ENCODE assay signal across 8 mouse cellular contexts in the genomic region with DNA sequence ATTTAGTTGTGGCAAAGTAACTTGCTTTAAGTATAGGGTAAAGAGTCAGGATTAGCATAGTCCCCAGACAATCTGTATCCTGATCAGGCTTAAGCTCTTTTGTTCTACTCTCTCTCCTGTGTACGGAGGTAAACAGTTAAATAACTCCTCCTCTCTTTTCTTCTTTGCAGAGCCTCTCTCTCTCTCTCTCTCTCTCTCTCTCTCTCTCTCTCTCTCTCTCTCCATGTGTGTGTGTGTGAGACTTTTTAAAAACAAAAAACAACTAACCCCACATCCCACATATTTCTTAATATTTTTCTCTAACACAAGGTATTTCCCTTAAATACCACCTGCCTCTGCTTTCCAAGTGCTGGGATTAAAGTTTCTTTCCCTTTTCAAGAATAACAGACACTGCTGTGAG. TPM values are rescaled to one million over a fixed set of nuclear protein-coding genes. Genes with fewer than 3 reads are reported as not detected.
A peak's percentile ranks its signal among the peaks of the same experiment; 100 is the strongest.
DNase-seq lines count a peak whose midpoint lies in the region; ATAC-seq and TF ChIP-seq lines count a peak whose summit lies in the region.

No protein-coding gene starts in this region.

- no peak for TF ChIP-seq CTCF in bone marrow macrophage, adult 2 months (IDR thresholded peaks at IDR 0.05; ENCODE audit: low read depth, low read length)

- no peaks in the 10 kb centered on the region for H3K27me3 ChIP-seq in kidney, embryonic 14.5 days (ENCODE audit: control insufficient read depth, insufficient read depth, low read length)
- H3K27me3 ChIP-seq in hindbrain, embryonic 16.5 days (replicated peaks; ENCODE audit: control insufficient read depth, insufficient read depth, low read length), result no peaks in the 10 kb centered on the region
- H3K27me3 ChIP-seq in midbrain, embryonic 16.5 days (ENCODE audit: control insufficient read depth, insufficient read depth, low read depth, low read length), result no peaks in the 10 kb centered on the region

- H3K4me2 ChIP-seq in kidney, embryonic 14.5 days (replicated peaks; ENCODE audit: low read depth, low read length), result peak overlapping the region; percentile 48
- peak overlapping the region; percentile 84 for H3K4me2 ChIP-seq in hindbrain, embryonic 16.5 days (ENCODE audit: low read length)
- H3K4me2 ChIP-seq in midbrain, embryonic 16.5 days (ENCODE audit: low read length), result peak overlapping the region; percentile 54

- no peak for ATAC-seq in kidney, embryonic 14.5 days (ENCODE audit: low FRiP score, low TSS enrichment)
- ATAC-seq in hindbrain, embryonic 16.5 days, result no peak
- no peak for ATAC-seq in midbrain, embryonic 16.5 days

- H3K9ac ChIP-seq in kidney, embryonic 14.5 days (ENCODE audit: low read depth, low read length), result peak overlapping the region; percentile 92; the same call in 1 of the 2 replicates
- peak overlapping the region; percentile 79; the same call in 1 of the 2 replicates for H3K9ac ChIP-seq in hindbrain, embryonic 16.5 days (ENCODE audit: low read depth, low read length)
- peak overlapping the region; percentile 98 for H3K9ac ChIP-seq in midbrain, embryonic 16.5 days (ENCODE audit: low read depth, low read length)

- no peaks in the 10 kb centered on the region for H3K9me3 ChIP-seq in kidney, embryonic 14.5 days (ENCODE audit: control insufficient read depth, low read length)
- no peaks in the 10 kb centered on the region for H3K9me3 ChIP-seq in hindbrain, embryonic 16.5 days (ENCODE audit: control insufficient read depth, low read length)
- H3K9me3 ChIP-seq in midbrain, embryonic 16.5 days (replicated peaks; ENCODE audit: control insufficient read depth, low read length, poor library complexity, severe bottlenecking), result no peaks in the 10 kb centered on the region

- no peak for TF ChIP-seq POLR2A in bone marrow macrophage, adult 2 months (IDR thresholded peaks at IDR 0.05; ENCODE audit: borderline replicate concordance, low read depth, low read length)

- WGBS in kidney, embryonic 14.5 days, result 29% methylated on average over 1 of the region's 1 CpGs
- 6% methylated on average over 1 of the region's 1 CpGs for WGBS in hindbrain, embryonic 16.5 days
- 5% methylated on average over 1 of the region's 1 CpGs for WGBS in midbrain, embryonic 16.5 days

- H3K27ac ChIP-seq in kidney, embryonic 14.5 days (ENCODE audit: low read depth, low read length), result no peak overlapping the region
- peak overlapping the region; percentile 93; the same call in 1 of the 2 replicates for H3K27ac ChIP-seq in bone marrow macrophage, adult 2 months (ENCODE audit: insufficient read depth, low read depth, low read length)
- no peak overlapping the region for H3K27ac ChIP-seq in hindbrain, embryonic 16.5 days (ENCODE audit: low read depth, low read length)
- H3K27ac ChIP-seq in midbrain, embryonic 16.5 days (ENCODE audit: low read length), result peak overlapping the region; percentile 97; the same call in 1 of the 2 replicates

- no peaks in the 10 kb centered on the region; the same call in none of the 2 replicates for H3K36me3 ChIP-seq in kidney, embryonic 14.5 days (ENCODE audit: control insufficient read depth, insufficient read depth, low read length)
- no peaks in the 10 kb centered on the region for H3K36me3 ChIP-seq in hindbrain, embryonic 16.5 days (ENCODE audit: control insufficient read depth, insufficient read depth, low read length)
- H3K36me3 ChIP-seq in midbrain, embryonic 16.5 days (ENCODE audit: control insufficient read depth, insufficient read depth, low read length), result no peaks in the 10 kb centered on the region; the same call in 1 of the 2 replicates

- no peak for DNase-seq in kidney, adult 9 months
- no peak for DNase-seq in MN1 (ENCODE audit: low spot score)
- DNase-seq in embryo, embryonic 9.5 days (ENCODE audit: extremely low spot score), result no peak
- no peak for DNase-seq in cerebellum, adult 11 months

- peak overlapping the region; percentile 92 for H3K4me3 ChIP-seq in kidney, embryonic 14.5 days (ENCODE audit: low read length)
- peak overlapping the region; percentile 83 for H3K4me3 ChIP-seq in bone marrow macrophage, adult 2 months (ENCODE audit: insufficient read depth, low read length)
- peak overlapping the region; percentile 90 for H3K4me3 ChIP-seq in hindbrain, embryonic 16.5 days (ENCODE audit: low read length)
- peak overlapping the region; percentile 93 for H3K4me3 ChIP-seq in midbrain, embryonic 16.5 days (ENCODE audit: low read depth, low read length)

- H3K4me1 ChIP-seq in kidney, embryonic 14.5 days (ENCODE audit: control insufficient read depth, insufficient read depth, low read length), result peaks cover 16% of the 10 kb centered on the region
- peaks cover 37% of the 10 kb centered on the region for H3K4me1 ChIP-seq in bone marrow macrophage, adult 2 months (ENCODE audit: control insufficient read depth, insufficient read depth, low read length)
- peaks cover 18% of the 10 kb centered on the region for H3K4me1 ChIP-seq in hindbrain, embryonic 16.5 days (ENCODE audit: control insufficient read depth, insufficient read depth, low read depth, low read length)
- peaks cover 25% of the 10 kb centered on the region for H3K4me1 ChIP-seq in midbrain, embryonic 16.5 days (ENCODE audit: control insufficient read depth, insufficient read depth, low read length)

RNA-seq across cellular contexts. Expression of gene Cpsf2, which starts 1.2 kb away (rescaled TPM):
- polyA plus RNA-seq in kidney, embryonic 14.5 days (2014; fragmentation: Nextera tagmentation; extraction: Ambion mirVana), result 26.7 and 35.3 TPM in 2 replicates
- 22.2 and 22.4 TPM in 2 replicates for polyA plus RNA-seq in bone marrow macrophage, adult 2 months (2012; ENCODE audit: insufficient read depth, insufficient read length, missing spikeins)
- polyA plus RNA-seq in hindbrain, embryonic 16.5 days (2015; fragmentation: Nextera tagmentation; extraction: Ambion mirVana), result 30.1 and 31.8 TPM in 2 replicates
- polyA plus RNA-seq in midbrain, embryonic 16.5 days (2015; fragmentation: Nextera tagmentation; extraction: Ambion mirVana), result 29.8 and 32.3 TPM in 2 replicates

RNA-seq across cellular contexts. Expression of gene Atxn3, which starts 16.5 kb away (rescaled TPM):
- polyA plus RNA-seq in kidney, embryonic 14.5 days (2014; fragmentation: Nextera tagmentation; extraction: Ambion mirVana), result 18.2 and 19.4 TPM in 2 replicates
- 39.5 and 43.3 TPM in 2 replicates for polyA plus RNA-seq in bone marrow macrophage, adult 2 months (2012; ENCODE audit: insufficient read depth, insufficient read length, missing spikeins)
- 9.0 and 9.7 TPM in 2 replicates for polyA plus RNA-seq in hindbrain, embryonic 16.5 days (2015; fragmentation: Nextera tagmentation; extraction: Ambion mirVana)
- polyA plus RNA-seq in midbrain, embryonic 16.5 days (2015; fragmentation: Nextera tagmentation; extraction: Ambion mirVana), result 13.5 and 13.6 TPM in 2 replicates

Comparison
In these comparisons a context has a peak if more than half of its experiments do, and no peak if none do; other contexts are left out.
1. H3K27ac ChIP-seq: peak in bone marrow macrophage, adult 2 months (single experiment) and midbrain, embryonic 16.5 days (single experiment); none in kidney, embryonic 14.5 days (single experiment) and hindbrain, embryonic 16.5 days (single experiment).
2. Peak in every context shown above with its lines, with median percentiles within 50 percentile points of each other: H3K4me2 ChIP-seq, H3K4me3 ChIP-seq and H3K9ac ChIP-seq.